Mouse (Mus musculus) MEL (cell line): ENCODE measurements around the gene Sde2. TPM values are rescaled to one million over a fixed set of nuclear protein-coding genes. Genes with fewer than 3 reads are reported as not detected.

Experiments used
- DNase-seq: peaks from one replicate; pipeline ENCODE4 v3.0.0; 2011; ENCODE audit warnings: low read depth, low spot score
- H3K27ac ChIP-seq: 2 replicates; pipeline ENCODE4 v1.5.1; 2012; ENCODE audit warnings: low read depth, mild to moderate bottlenecking, control low read depth, low read length, moderate library complexity; ENCODE audit not compliant: control insufficient read depth
- H3K27me3 ChIP-seq, 2 experiments: fragments of 150-350 bp in 1 of 2; sonication (generic) in 1 of 2; 2 replicates each; pipeline ENCODE4 v1.6.1; 2012; ENCODE audit warnings: low read length in 2 of 2, mild to moderate bottlenecking in 2 of 2, improper control_type of control experiment in 1 of 2, moderate library complexity in 1 of 2; ENCODE audit not compliant: insufficient read depth in 2 of 2, control insufficient read depth in 1 of 2
- H3K36me3 ChIP-seq, 2 experiments: 2 replicates each; pipeline ENCODE4 v1.6.1; 2012 to 2014; ENCODE audit warnings: low read length in 2 of 2, improper control_type of control experiment in 1 of 2, inconsistent platforms in 1 of 2, mild to moderate bottlenecking in 1 of 2; ENCODE audit not compliant: insufficient read depth in 2 of 2, control insufficient read depth in 1 of 2
- H3K4me1 ChIP-seq, 2 experiments: fragments of 150-350 bp in 1 of 2; sonication (generic) in 1 of 2; 2 replicates each; pipeline ENCODE4 v1.6.1; 2012; ENCODE audit warnings: low read length in 2 of 2, improper control_type of control experiment in 1 of 2, mild to moderate bottlenecking in 1 of 2; ENCODE audit not compliant: insufficient read depth in 2 of 2, control insufficient read depth in 1 of 2
- H3K4me3 ChIP-seq, 2 experiments: fragments of 150-350 bp in 1 of 2; sonication (generic) in 1 of 2; 2 replicates each; pipeline ENCODE4 v1.5.1; 2012; ENCODE audit warnings: low read depth in 2 of 2, low read length in 2 of 2, mild to moderate bottlenecking in 2 of 2, moderate library complexity in 2 of 2, control low read depth in 1 of 2, improper control_type of control experiment in 1 of 2; ENCODE audit not compliant: control insufficient read depth in 1 of 2, insufficient read depth in 1 of 2
- H3K79me2 ChIP-seq: 2 replicates; pipeline ENCODE4 v1.6.1; 2012; ENCODE audit warnings: mild to moderate bottlenecking, low read length, moderate library complexity; ENCODE audit not compliant: control insufficient read depth, poor library complexity, insufficient read depth
- H3K9ac ChIP-seq: 2 replicates; pipeline ENCODE4 v1.6.1; 2012; ENCODE audit warnings: low read depth, mild to moderate bottlenecking, control low read depth, low read length, moderate library complexity; ENCODE audit not compliant: control insufficient read depth, poor library complexity, severe bottlenecking
- H3K9me3 ChIP-seq: fragments of 150-350 bp; sonication (generic); replicated peaks from 2 replicates; pipeline ENCODE4 v1.6.1; 2012; ENCODE audit warnings: mild to moderate bottlenecking, low read length, improper control_type of control experiment, moderate library complexity; ENCODE audit not compliant: insufficient read depth
- BHLHE40 ChIP-seq: IDR thresholded peaks from 2 replicates; pipeline ENCODE4 v1.6.1; 2012; ENCODE audit warnings: low read depth, mild to moderate bottlenecking, inconsistent platforms, low read length, improper control_type of control experiment, borderline replicate concordance
- CHD1 ChIP-seq: IDR thresholded peaks from 2 replicates; pipeline ENCODE4 v1.6.1; 2012; ENCODE audit warnings: low read depth, mild to moderate bottlenecking, inconsistent platforms, low read length, improper control_type of control experiment
- CHD2 ChIP-seq: IDR thresholded peaks from 2 replicates; pipeline ENCODE4 v1.6.1; 2011; ENCODE audit warnings: low read length, improper control_type of control experiment
- ELF1 ChIP-seq: IDR thresholded peaks from 2 replicates; pipeline ENCODE4 v1.6.1; 2014; ENCODE audit warnings: low read depth, mild to moderate bottlenecking, inconsistent platforms, low read length, improper control_type of control experiment, moderate library complexity
- EP300 ChIP-seq, 2 experiments: IDR thresholded peaks; 2 replicates each; pipeline ENCODE4 v1.6.1; 2011; ENCODE audit warnings: improper control_type of control experiment in 2 of 2, low read length in 2 of 2, low read depth in 1 of 2, mild to moderate bottlenecking in 1 of 2
- ETS1 ChIP-seq: IDR thresholded peaks from 2 replicates; pipeline ENCODE4 v1.6.1; 2012; ENCODE audit warnings: low read depth, mild to moderate bottlenecking, inconsistent platforms, low read length, improper control_type of control experiment, moderate library complexity
- HCFC1 ChIP-seq: IDR thresholded peaks from 2 replicates; pipeline ENCODE4 v1.6.1; 2012; ENCODE audit warnings: low read depth, mild to moderate bottlenecking, inconsistent platforms, low read length, improper control_type of control experiment, moderate library complexity
- JUND ChIP-seq: IDR thresholded peaks from 2 replicates; pipeline ENCODE4 v1.6.1; 2011; ENCODE audit warnings: low read depth, mild to moderate bottlenecking, improper control_type of control experiment, low read length
- KAT2A ChIP-seq: conservative IDR thresholded peaks from 2 replicates; pipeline ENCODE4 v1.6.1; 2012; ENCODE audit warnings: low read depth, low read length, improper control_type of control experiment, inconsistent platforms
- MAFK ChIP-seq: IDR thresholded peaks from 2 replicates; pipeline ENCODE4 v1.6.1; 2011; ENCODE audit warnings: low read depth, mild to moderate bottlenecking, low read length, improper control_type of control experiment, borderline replicate concordance
- MAZ ChIP-seq: IDR thresholded peaks from 2 replicates; pipeline ENCODE4 v1.6.1; 2012; ENCODE audit warnings: low read depth, mild to moderate bottlenecking, inconsistent platforms, low read length, improper control_type of control experiment
- MEF2A ChIP-seq: IDR thresholded peaks from 2 replicates; pipeline ENCODE4 v1.6.1; 2014; ENCODE audit warnings: low read depth, mild to moderate bottlenecking, inconsistent platforms, low read length, improper control_type of control experiment; ENCODE audit not compliant: poor library complexity, insufficient replicate concordance, severe bottlenecking; ENCODE audit errors: extremely low read depth
- MXI1 ChIP-seq: IDR thresholded peaks from 2 replicates; pipeline ENCODE4 v1.6.1; 2011; ENCODE audit warnings: mild to moderate bottlenecking, low read depth, low read length, improper control_type of control experiment
- MYB ChIP-seq: IDR thresholded peaks from 2 replicates; pipeline ENCODE4 v1.6.1; 2011; ENCODE audit warnings: mild to moderate bottlenecking, low read depth, low read length, improper control_type of control experiment
- NELFE ChIP-seq: IDR thresholded peaks from 2 replicates; pipeline ENCODE4 v1.6.1; 2011; ENCODE audit warnings: low read depth, low read length, improper control_type of control experiment
- POLR2A ChIP-seq, 2 experiments: IDR thresholded peaks; 2 replicates each; pipeline ENCODE4 v1.6.1; 2011 to 2012; ENCODE audit warnings: low read length in 2 of 2, mild to moderate bottlenecking in 2 of 2, control low read depth in 1 of 2, improper control_type of control experiment in 1 of 2, low read depth in 1 of 2, moderate library complexity in 1 of 2; ENCODE audit not compliant: control insufficient read depth in 1 of 2, insufficient read depth in 1 of 2, poor library complexity in 1 of 2
- POLR2AphosphoS5 ChIP-seq: IDR thresholded peaks from 2 replicates; pipeline ENCODE4 v1.6.1; 2012; ENCODE audit warnings: low read depth, borderline replicate concordance, mild to moderate bottlenecking, inconsistent platforms, low read length, moderate library complexity, mixed read lengths
- RAD21 ChIP-seq: IDR thresholded peaks from 2 replicates; pipeline ENCODE4 v1.6.1; 2011; ENCODE audit warnings: mild to moderate bottlenecking, low read depth, low read length, improper control_type of control experiment
- RCOR1 ChIP-seq: IDR thresholded peaks from 2 replicates; pipeline ENCODE4 v1.6.1; 2012; ENCODE audit warnings: low read depth, mild to moderate bottlenecking, inconsistent platforms, low read length, improper control_type of control experiment
- SIN3A ChIP-seq: IDR thresholded peaks from 2 replicates; pipeline ENCODE4 v1.6.1; 2012; ENCODE audit warnings: low read length, improper control_type of control experiment, inconsistent platforms
- SMC3 ChIP-seq: IDR thresholded peaks from 2 replicates; pipeline ENCODE4 v1.6.1; 2011; ENCODE audit warnings: low read depth, low read length, improper control_type of control experiment
- TAL1 ChIP-seq: IDR thresholded peaks from 2 replicates; pipeline ENCODE4 v1.6.1; 2012; ENCODE audit warnings: mild to moderate bottlenecking, inconsistent platforms, low read length, moderate library complexity, mixed read lengths
- TCF12 ChIP-seq: IDR thresholded peaks from 2 replicates; pipeline ENCODE4 v1.6.1; 2014; ENCODE audit warnings: low read depth, mild to moderate bottlenecking, inconsistent platforms, low read length, improper control_type of control experiment, moderate library complexity
- UBTF ChIP-seq: IDR thresholded peaks from 2 replicates; pipeline ENCODE4 v1.6.1; 2012; ENCODE audit warnings: low read depth, mild to moderate bottlenecking, inconsistent platforms, low read length, improper control_type of control experiment, moderate library complexity, borderline replicate concordance; ENCODE audit not compliant: insufficient read depth
- USF2 ChIP-seq, 2 experiments: IDR thresholded peaks; 2 replicates each; pipeline ENCODE4 v1.6.1; 2011 to 2012; ENCODE audit warnings: improper control_type of control experiment in 2 of 2, low read length in 2 of 2, borderline replicate concordance in 1 of 2, inconsistent platforms in 1 of 2, low read depth in 1 of 2, mild to moderate bottlenecking in 1 of 2; ENCODE audit not compliant: insufficient read depth in 1 of 2
- ZC3H11A ChIP-seq: IDR thresholded peaks from 2 replicates; pipeline ENCODE4 v1.6.1; 2012; ENCODE audit warnings: low read depth, mild to moderate bottlenecking, inconsistent platforms, low read length, improper control_type of control experiment
- ZKSCAN1 ChIP-seq: IDR thresholded peaks from 2 replicates; pipeline ENCODE4 v1.6.1; 2012; ENCODE audit warnings: low read depth, mild to moderate bottlenecking, inconsistent platforms, low read length, improper control_type of control experiment, moderate library complexity
- ZMIZ1 ChIP-seq: IDR thresholded peaks from 2 replicates; pipeline ENCODE4 v1.6.1; 2012; ENCODE audit warnings: low read depth, mild to moderate bottlenecking, inconsistent platforms, low read length, improper control_type of control experiment, moderate library complexity
- ZNF384 ChIP-seq: IDR thresholded peaks from 2 replicates; pipeline ENCODE4 v1.6.1; 2012; ENCODE audit warnings: low read depth, mild to moderate bottlenecking, inconsistent platforms, low read length, improper control_type of control experiment
- polyA plus RNA-seq, 2 experiments: library from polyadenylated mRNA; stranded (reverse) in 1 of 2; unstranded in 1 of 2; fragments of >175 nt in 1 of 2; fragments of >200 nt in 1 of 2; gene quantifications; 2 replicates each; pipeline versions ENCODE4 v1.2.1 to v1.2.4; 2012; ENCODE audit warnings: low replicate concordance in 2 of 2, low read depth in 1 of 2; ENCODE audit not compliant: insufficient read length in 2 of 2, insufficient read depth in 1 of 2, missing spikeins in 1 of 2
- total RNA-seq: library from RNA; depleted of rRNA; stranded (reverse); fragments of 300-350 nt; gene quantifications from 2 replicates; pipeline ENCODE4 v1.2.3, GENCODE M21; 2012

Sde2 gene
- total and polyA plus RNA-seq, 3 experiments = 35.5 to 48.0 TPM; not detected in 1

DNA sequence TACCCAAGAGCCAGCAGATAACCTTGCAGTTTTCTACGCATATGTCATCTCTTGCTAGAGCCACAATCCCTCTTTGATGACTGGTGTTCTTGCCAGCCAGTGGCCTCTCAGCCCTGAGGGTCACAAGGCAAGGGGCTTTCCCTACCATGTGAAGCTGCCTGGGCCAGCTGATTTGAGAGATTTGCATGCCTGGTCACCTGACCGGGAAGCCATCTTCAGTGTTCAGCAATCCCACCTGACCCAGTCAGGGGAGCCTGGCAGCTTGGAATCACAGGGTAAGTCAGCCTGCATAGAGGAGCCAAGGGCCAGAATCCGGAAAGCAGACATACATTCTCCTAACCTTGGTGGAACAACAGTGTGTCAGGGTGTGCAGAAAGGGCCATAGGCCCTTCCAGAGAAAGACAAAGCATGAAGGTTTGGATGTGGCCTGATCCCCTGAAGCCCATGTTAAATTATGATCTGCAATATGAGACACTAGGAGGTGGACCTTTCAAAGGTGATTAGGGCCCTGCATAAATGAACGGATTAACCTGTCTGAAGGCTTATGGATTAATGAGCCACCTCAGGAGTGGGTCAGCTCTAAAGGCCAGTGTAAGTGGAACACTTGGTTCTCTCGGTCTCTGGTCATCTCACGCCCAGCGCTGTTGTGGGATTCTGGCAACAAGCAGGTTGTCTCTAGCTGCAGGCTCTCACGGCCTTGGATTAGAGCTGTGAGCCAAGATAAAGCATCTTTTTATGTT lies 9.2 kb upstream of the Sde2 start:
- H3K4me3 ChIP-seq = no peak overlapping the region
- no peaks in the 10 kb centered on the region for H3K4me1 ChIP-seq

DNA sequence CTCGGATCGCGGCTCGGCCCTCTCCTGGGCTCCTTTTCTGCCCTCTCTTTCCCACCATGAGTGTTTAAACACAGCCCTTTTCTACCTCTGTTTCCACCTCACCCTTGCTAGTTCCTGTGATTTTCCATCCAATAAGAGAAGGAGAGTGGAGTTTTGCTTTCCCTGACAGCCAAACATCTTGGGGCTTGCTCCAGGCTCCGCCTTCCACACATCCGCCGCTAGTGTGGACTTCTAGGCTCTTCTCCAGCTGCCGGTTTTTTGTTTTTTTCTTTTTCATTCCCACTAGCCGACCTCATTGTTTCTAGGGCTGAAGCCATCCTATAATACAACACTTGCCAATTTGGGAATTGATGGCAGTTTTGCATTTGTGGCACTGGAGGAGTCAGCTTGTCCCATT lies 2.8 kb upstream of the Sde2 start:
- peak overlapping the region; percentile 79 for H3K9ac ChIP-seq
- DNase-seq = peak; percentile 91
- peaks cover 20% of the 10 kb centered on the region for H3K79me2 ChIP-seq
- peaks cover 12 to 20% of the 10 kb centered on the region in 2 experiments for H3K4me1 ChIP-seq
- H3K27ac ChIP-seq = peak overlapping the region; percentile 82
- H3K9me3 ChIP-seq = no peaks in the 10 kb centered on the region
- H3K36me3 ChIP-seq = peaks cover 0 to 29% of the 10 kb centered on the region in 2 experiments; a peak in 2 of 4 replicates
- H3K27me3 ChIP-seq = no peaks in the 10 kb centered on the region
- peak overlapping the region; percentile 61 to 79 for H3K4me3 ChIP-seq
- TF ChIP-seq CHD1 (peak; percentile 30; the same call in 1 of the 2 replicates), MYB (no peak), USF2 (IDR thresholded peaks at IDR 0.05; ENCODE audit: borderline replicate concordance in 1 of 2, insufficient read depth in 1 of 2, low read depth in 1 of 2, low read length in 2 of 2) (no peak), TAL1 (no peak), UBTF (no peak), ELF1 (no peak), ETS1 (no peak), NELFE (peak; percentile 68), RAD21 (no peak), KAT2A (no peak), MXI1 (no peak), BHLHE40 (no peak), POLR2A (IDR thresholded peaks at IDR 0.05; ENCODE audit: control insufficient read depth in 1 of 2, insufficient read depth in 1 of 2, low read depth in 1 of 2, low read length in 2 of 2, poor library complexity in 1 of 2) (peak in 1 of 2 experiments; percentile 78; a peak in 2 of 4 replicates), CHD2 (no peak), ZKSCAN1 (no peak), TCF12 (peak; percentile 33; the same call in 1 of the 2 replicates), ZNF384 (peak; percentile 83), MEF2A (no peak), RCOR1 (peak; percentile 1; the same call in 1 of the 2 replicates), MAFK (no peak), ZC3H11A (no peak), POLR2AphosphoS5 (no peak), SMC3 (no peak), ZMIZ1 (no peak), HCFC1 (no peak; the same call in 1 of the 2 replicates), SIN3A (no peak; the same call in 1 of the 2 replicates), EP300 (IDR thresholded peaks at IDR 0.05; ENCODE audit: low read depth in 1 of 2, low read length in 2 of 2) (no peak; a peak in 1 of 4 replicates), MAZ (no peak), JUND (no peak)

More for the DNA sequence above, 9.2 kb upstream of the Sde2 start:
- DNase-seq = no peak
- Histone ChIP-seq H3K27me3 (peaks cover 5 to 10% of the 10 kb centered on the region in 2 experiments; a peak in 3 of 4 replicates), H3K9me3 (no peaks in the 10 kb centered on the region), H3K27ac (no peak overlapping the region), H3K36me3 (no peaks in the 10 kb centered on the region), H3K79me2 (no peaks in the 10 kb centered on the region), H3K9ac (no peak overlapping the region)
- TF ChIP-seq JUND (no peak), HCFC1 (no peak), TAL1 (no peak)
